Mouse (Mus musculus): ENCODE measurements at regions not wholly inside any gene's neighbourhood (a gene's known extent, or its start where the extent isn't known, plus 50 kb on each side); places are given as distances from the start of the nearest gene placed in this dataset.

GRCm38 (mm10) chr1:137644601-137645040 is 530.9 kb downstream of the Ptprc start:
- no peak for TF ChIP-seq POLR2A (IDR thresholded peaks at IDR 0.05; ENCODE audit: insufficient read depth, low read depth, low read length)
- no peak for TF ChIP-seq CTCF (IDR thresholded peaks at IDR 0.05)
- TF ChIP-seq EP300 (IDR thresholded peaks at IDR 0.05; ENCODE audit: insufficient read depth, low read depth, low read length), result 0 out of 2 replicates have a peak, but pooled peaks have one; percentile 15
